Mouse (Mus musculus): ENCODE measurements at regions not wholly inside any gene's neighbourhood (a gene's known extent, or its start where the extent isn't known, plus 50 kb on each side); places are given as distances from the start of the nearest gene placed in this dataset.

GRCm38 (mm10) chr7:136308765-136309164 is 585.6 kb upstream of the Mgmt start:
- 0 out of 2 replicates have a peak, but pooled peaks have one; percentile 39 for ATAC-seq (replicated peaks; ENCODE audit: low read depth, poor library complexity, severe bottlenecking)

- no peak for ATAC-seq (replicated peaks; ENCODE audit: low read depth, poor library complexity, severe bottlenecking)
Observed at GRCm38 (mm10) chr7:136327281-136327680, 567.1 kb upstream of the Mgmt start.

GRCm38 (mm10) chr7:136330431-136330830 is 564.0 kb upstream of the Mgmt start:
- ATAC-seq (replicated peaks; ENCODE audit: low read depth, poor library complexity, severe bottlenecking): no peak

GRCm38 (mm10) chr7:136332805-136333204 is 561.6 kb upstream of the Mgmt start:
- no peak for ATAC-seq (replicated peaks; ENCODE audit: low read depth, poor library complexity, severe bottlenecking)

GRCm38 (mm10) chr7:136341599-136342210 is 552.7 kb upstream of the Mgmt start:
- ATAC-seq (replicated peaks; ENCODE audit: low read depth, poor library complexity, severe bottlenecking): no peak

GRCm38 (mm10) chr7:136342211-136342799 is 552.1 kb upstream of the Mgmt start:
- ATAC-seq (replicated peaks; ENCODE audit: low read depth, poor library complexity, severe bottlenecking): no peak

GRCm38 (mm10) chr7:136342822-136343221 is 551.6 kb upstream of the Mgmt start:
- ATAC-seq (replicated peaks; ENCODE audit: low read depth, poor library complexity, severe bottlenecking): no peak

- no peak for ATAC-seq (replicated peaks; ENCODE audit: low read depth, poor library complexity, severe bottlenecking)
Observed at GRCm38 (mm10) chr7:136343494-136343893, 550.9 kb upstream of the Mgmt start.

GRCm38 (mm10) chr7:136345051-136345450 is 549.4 kb upstream of the Mgmt start:
- no peak for ATAC-seq (replicated peaks; ENCODE audit: low read depth, poor library complexity, severe bottlenecking)

- ATAC-seq (replicated peaks; ENCODE audit: low read depth, poor library complexity, severe bottlenecking): no peak
Observed at GRCm38 (mm10) chr7:136346531-136346930, 547.9 kb upstream of the Mgmt start.

GRCm38 (mm10) chr7:136348309-136348708 is 546.1 kb upstream of the Mgmt start:
- no peak for ATAC-seq (replicated peaks; ENCODE audit: low read depth, poor library complexity, severe bottlenecking)

- ATAC-seq (replicated peaks; ENCODE audit: low read depth, poor library complexity, severe bottlenecking): no peak
Observed at GRCm38 (mm10) chr7:136349651-136350050, 544.8 kb upstream of the Mgmt start.

GRCm38 (mm10) chr7:136357011-136357410 is 537.4 kb upstream of the Mgmt start:
- no peak for ATAC-seq (replicated peaks; ENCODE audit: low read depth, poor library complexity, severe bottlenecking)

- ATAC-seq (replicated peaks; ENCODE audit: low read depth, poor library complexity, severe bottlenecking): no peak
Observed at GRCm38 (mm10) chr7:136365318-136366211, 528.8 kb upstream of the Mgmt start.

GRCm38 (mm10) chr7:136377259-136377658 is 517.2 kb upstream of the Mgmt start:
- no peak for ATAC-seq (replicated peaks; ENCODE audit: low read depth, poor library complexity, severe bottlenecking)

GRCm38 (mm10) chr7:136377742-136378141 is 516.7 kb upstream of the Mgmt start:
- ATAC-seq (replicated peaks; ENCODE audit: low read depth, poor library complexity, severe bottlenecking): no peak

- ATAC-seq (replicated peaks; ENCODE audit: low read depth, poor library complexity, severe bottlenecking): no peak
Observed at GRCm38 (mm10) chr7:136378321-136378720, 516.1 kb upstream of the Mgmt start.

GRCm38 (mm10) chr7:136379319-136379718 is 515.1 kb upstream of the Mgmt start:
- no peak for ATAC-seq (replicated peaks; ENCODE audit: low read depth, poor library complexity, severe bottlenecking)

GRCm38 (mm10) chr7:136379741-136380140 is 514.7 kb upstream of the Mgmt start:
- ATAC-seq (replicated peaks; ENCODE audit: low read depth, poor library complexity, severe bottlenecking): no peak

- ATAC-seq (replicated peaks; ENCODE audit: low read depth, poor library complexity, severe bottlenecking): no peak
Observed at GRCm38 (mm10) chr7:136383296-136383695, 511.1 kb upstream of the Mgmt start.

- ATAC-seq (replicated peaks; ENCODE audit: low read depth, poor library complexity, severe bottlenecking): no peak
Observed at GRCm38 (mm10) chr7:136387736-136388135, 506.7 kb upstream of the Mgmt start.
